Mouse (Mus musculus): ENCODE measurements at regions not wholly inside any gene's neighbourhood (a gene's known extent, or its start where the extent isn't known, plus 50 kb on each side); places are given as distances from the start of the nearest gene placed in this dataset.

DNA sequence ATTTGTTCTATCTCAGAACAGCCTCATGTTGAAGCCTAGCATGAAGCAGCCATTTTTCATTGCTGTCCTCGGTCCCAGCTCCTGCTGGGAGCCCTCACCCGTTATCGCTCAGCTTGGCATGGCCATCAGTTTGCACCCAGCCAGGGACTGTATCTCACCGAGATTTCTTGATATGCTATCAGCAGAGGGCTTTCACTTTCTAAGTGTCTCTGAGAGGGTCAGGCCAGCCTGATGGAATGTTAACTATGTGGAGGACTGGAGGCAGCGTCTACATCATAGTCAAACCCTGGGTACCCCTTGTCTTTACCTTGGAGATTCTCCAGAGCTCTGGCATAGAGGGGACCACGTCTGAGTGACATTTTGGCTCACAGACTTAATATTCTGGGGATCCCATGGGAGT is 84.9 kb upstream of the 4930535I16Rik start:
- no peak for TF ChIP-seq MYOD1 (IDR thresholded peaks at IDR 0.05; ENCODE audit: control insufficient read depth, insufficient read length, low read depth)
- TF ChIP-seq CTCF (IDR thresholded peaks at IDR 0.05; ENCODE audit: control insufficient read depth, insufficient read depth, insufficient read length) = no peak
- no peak for TF ChIP-seq MAX (IDR thresholded peaks at IDR 0.05)
- no peak for TF ChIP-seq MYOG (IDR thresholded peaks at IDR 0.05; ENCODE audit: control insufficient read depth, extremely low read depth, insufficient read length)
- TF ChIP-seq USF1 (IDR thresholded peaks at IDR 0.05; ENCODE audit: low read depth) = no peak
- no peak for TF ChIP-seq CEBPB (IDR thresholded peaks at IDR 0.05; ENCODE audit: low read depth)
- no peak for TF ChIP-seq FOSL1 (IDR thresholded peaks at IDR 0.05; ENCODE audit: insufficient read depth, low read length, poor library complexity, severe bottlenecking)

Data from C2C12 (cell line).